Mouse (Mus musculus): ENCODE measurements at regions not wholly inside any gene's neighbourhood (a gene's known extent, or its start where the extent isn't known, plus 50 kb on each side); places are given as distances from the start of the nearest gene placed in this dataset.

DNA sequence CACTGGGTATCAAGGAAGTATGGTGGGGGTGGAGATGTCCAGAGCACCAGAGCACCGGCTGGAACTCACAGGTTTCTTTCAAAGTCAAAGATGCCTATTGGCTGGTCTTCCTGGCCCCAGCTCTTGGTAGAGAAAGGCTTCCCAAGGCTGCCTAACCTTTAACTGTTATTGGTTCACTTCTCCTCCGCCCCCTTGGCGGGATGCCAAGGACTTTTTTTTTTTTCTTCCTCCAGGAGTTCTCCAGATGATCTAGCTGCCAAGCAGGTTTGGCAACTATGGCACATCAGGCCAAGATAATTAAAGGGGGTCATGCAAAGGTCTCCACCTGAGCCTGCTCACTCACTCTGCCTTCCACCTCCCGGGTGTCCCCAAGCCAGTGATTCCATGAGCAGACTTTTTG is 67.5 kb downstream of the Sc5d start:
- DNase-seq (ENCODE audit: low spot score) (peak; percentile 90), ATAC-seq (replicated peaks; ENCODE audit: low FRiP score, low TSS enrichment, low read depth) (peak; percentile 93)
- 45% methylated on average over 4 of the region's 4 CpGs for WGBS
- Histone ChIP-seq H3K27me3 (replicated peaks; ENCODE audit: control insufficient read depth, insufficient read depth, low read length) (no peaks in the 10 kb centered on the region), H3K4me2 (ENCODE audit: low read length) (no peak overlapping the region; the same call in 1 of the 2 replicates), H3K27ac (ENCODE audit: low read depth) (0 out of 2 replicates have a peak overlapping the region, but pooled peaks have one; percentile 55), H3K9me3 (ENCODE audit: control insufficient read depth, low read length) (no peaks in the 10 kb centered on the region), H3K4me3 (ENCODE audit: low read depth, low read length) (no peak overlapping the region), H3K36me3 (ENCODE audit: control insufficient read depth, insufficient read depth, low read length) (no peaks in the 10 kb centered on the region), H3K9ac (ENCODE audit: low read length) (no peak overlapping the region), H3K4me1 (replicated peaks; ENCODE audit: control insufficient read depth, insufficient read depth, low read length) (no peaks in the 10 kb centered on the region)

DNA sequence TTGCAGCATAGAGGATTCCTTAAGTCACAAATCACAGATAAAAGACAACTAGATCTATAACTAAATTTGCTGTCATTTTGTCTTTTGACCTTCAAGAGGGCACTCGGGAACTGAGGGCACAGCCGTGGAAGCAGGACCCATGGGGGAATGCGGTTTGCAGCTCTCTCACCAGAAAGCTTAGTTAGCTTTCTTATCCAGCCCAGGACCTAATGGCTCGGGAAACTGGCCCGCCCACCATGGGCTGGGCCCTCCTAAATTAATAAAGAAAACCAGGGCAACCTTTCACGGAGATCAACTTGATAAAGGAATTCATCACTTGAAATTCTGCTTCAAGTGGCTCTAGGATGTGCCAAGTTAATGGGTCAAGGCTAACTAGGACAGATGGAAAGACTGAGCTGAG is 67.9 kb downstream of the Sc5d start:
- H3K27ac ChIP-seq (ENCODE audit: low read depth) = peak overlapping the region; percentile 55; the same call in 1 of the 2 replicates
- H3K4me3 ChIP-seq (ENCODE audit: low read depth, low read length) = no peak overlapping the region
- H3K27me3 ChIP-seq (replicated peaks; ENCODE audit: control insufficient read depth, insufficient read depth, low read length) = no peaks in the 10 kb centered on the region
- no peak overlapping the region for H3K4me2 ChIP-seq (ENCODE audit: low read length)
- DNase-seq (ENCODE audit: low spot score) (no peak), ATAC-seq (replicated peaks; ENCODE audit: low FRiP score, low TSS enrichment, low read depth) (peak; percentile 21; the same call in 1 of the 2 replicates)
- H3K9ac ChIP-seq (ENCODE audit: low read length) = no peak overlapping the region
- WGBS = 72% methylated on average over 6 of the region's 6 CpGs
- H3K36me3 ChIP-seq (ENCODE audit: control insufficient read depth, insufficient read depth, low read length) = no peaks in the 10 kb centered on the region
- no peaks in the 10 kb centered on the region for H3K4me1 ChIP-seq (replicated peaks; ENCODE audit: control insufficient read depth, insufficient read depth, low read length)
- no peaks in the 10 kb centered on the region for H3K9me3 ChIP-seq (ENCODE audit: control insufficient read depth, low read length)

DNA sequence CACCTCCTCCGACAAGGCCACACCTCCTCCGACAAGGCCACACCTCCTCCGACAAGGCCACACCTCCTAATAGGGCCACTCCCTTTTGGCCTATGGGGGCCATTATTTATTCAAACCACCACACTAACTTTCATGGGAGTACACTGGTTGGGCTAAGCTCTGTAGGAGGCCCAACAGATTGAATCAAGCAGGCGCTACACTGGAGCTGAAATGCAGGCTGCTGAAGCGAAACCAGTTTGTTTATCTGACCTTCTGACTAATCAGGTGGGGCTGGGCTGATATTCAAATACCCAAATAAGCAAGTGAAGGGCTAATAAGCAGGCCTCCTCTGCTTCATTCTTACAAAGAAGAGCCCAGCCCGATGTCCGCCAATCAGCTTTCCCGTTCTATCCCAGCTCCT is 68.4 kb downstream of the Sc5d start:
- no peak overlapping the region for H3K4me2 ChIP-seq (ENCODE audit: low read length)
- H3K4me3 ChIP-seq (ENCODE audit: low read depth, low read length) = no peak overlapping the region
- ATAC-seq (replicated peaks; ENCODE audit: low FRiP score, low TSS enrichment, low read depth) (peak; percentile 32; the same call in 1 of the 2 replicates), DNase-seq (ENCODE audit: low spot score) (no peak)
- H3K9ac ChIP-seq (ENCODE audit: low read length) = no peak overlapping the region
- H3K27me3 ChIP-seq (replicated peaks; ENCODE audit: control insufficient read depth, insufficient read depth, low read length) = no peaks in the 10 kb centered on the region
- peak overlapping the region; percentile 55; the same call in 1 of the 2 replicates for H3K27ac ChIP-seq (ENCODE audit: low read depth)
- WGBS = 80% methylated on average over 8 of the region's 8 CpGs
- H3K4me1 ChIP-seq (replicated peaks; ENCODE audit: control insufficient read depth, insufficient read depth, low read length) = no peaks in the 10 kb centered on the region
- no peaks in the 10 kb centered on the region for H3K36me3 ChIP-seq (ENCODE audit: control insufficient read depth, insufficient read depth, low read length)
- H3K9me3 ChIP-seq (ENCODE audit: control insufficient read depth, low read length) = no peaks in the 10 kb centered on the region

DNA sequence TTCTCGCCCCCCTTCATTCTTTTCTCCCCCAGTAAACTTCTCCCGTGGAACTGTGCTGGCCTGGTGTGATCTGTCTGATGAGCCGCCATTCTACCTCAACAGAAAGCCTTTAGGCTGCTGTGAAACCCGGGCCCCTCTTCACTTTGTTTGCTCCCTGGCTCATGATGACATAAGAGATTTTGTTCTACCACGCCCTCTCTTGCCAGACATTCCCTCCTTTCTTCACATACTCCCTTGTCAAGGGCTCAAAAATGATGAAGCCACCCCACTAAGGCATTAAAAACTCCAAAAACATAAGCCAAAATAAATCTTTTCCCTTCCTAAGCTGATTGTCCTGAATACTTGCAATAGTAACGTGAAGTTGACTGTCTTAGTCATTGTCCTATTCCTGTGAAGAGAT is 69.1 kb downstream of the Sc5d start:
- no peaks in the 10 kb centered on the region for H3K9me3 ChIP-seq (ENCODE audit: control insufficient read depth, low read length)
- H3K4me3 ChIP-seq (ENCODE audit: low read depth, low read length) = no peak overlapping the region
- no peak overlapping the region for H3K9ac ChIP-seq (ENCODE audit: low read length)
- H3K4me1 ChIP-seq (replicated peaks; ENCODE audit: control insufficient read depth, insufficient read depth, low read length) = no peaks in the 10 kb centered on the region
- H3K27me3 ChIP-seq (replicated peaks; ENCODE audit: control insufficient read depth, insufficient read depth, low read length) = no peaks in the 10 kb centered on the region
- ATAC-seq (replicated peaks; ENCODE audit: low FRiP score, low TSS enrichment, low read depth) = no peak
- H3K27ac ChIP-seq (ENCODE audit: low read depth) = no peak overlapping the region
- 81% methylated on average over 6 of the region's 6 CpGs for WGBS
- H3K4me2 ChIP-seq (ENCODE audit: low read length) = no peak overlapping the region
- no peaks in the 10 kb centered on the region for H3K36me3 ChIP-seq (ENCODE audit: control insufficient read depth, insufficient read depth, low read length)
- DNase-seq (ENCODE audit: low spot score) = no peak

DNA sequence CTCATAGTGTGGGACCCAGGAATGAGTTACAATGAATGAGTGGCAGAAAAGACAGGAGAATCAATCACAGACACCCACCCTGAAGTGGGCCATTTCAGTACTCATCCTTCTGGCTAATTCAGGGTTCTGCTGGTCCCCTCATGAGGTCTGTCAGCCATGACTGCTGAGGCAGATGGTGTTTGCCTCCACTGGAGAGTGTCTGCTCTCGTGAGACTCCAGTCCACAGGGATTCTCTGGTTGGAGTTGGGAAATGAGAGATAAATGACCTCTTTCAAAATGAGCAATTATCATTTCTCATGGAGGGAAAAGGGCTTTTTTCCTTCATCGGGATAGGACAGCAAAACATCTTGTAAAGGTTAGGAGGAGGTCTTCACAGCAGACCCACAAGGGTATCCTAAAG is 69.9 kb downstream of the Sc5d start:
- ATAC-seq (replicated peaks; ENCODE audit: low FRiP score, low TSS enrichment, low read depth) = no peak

DNA sequence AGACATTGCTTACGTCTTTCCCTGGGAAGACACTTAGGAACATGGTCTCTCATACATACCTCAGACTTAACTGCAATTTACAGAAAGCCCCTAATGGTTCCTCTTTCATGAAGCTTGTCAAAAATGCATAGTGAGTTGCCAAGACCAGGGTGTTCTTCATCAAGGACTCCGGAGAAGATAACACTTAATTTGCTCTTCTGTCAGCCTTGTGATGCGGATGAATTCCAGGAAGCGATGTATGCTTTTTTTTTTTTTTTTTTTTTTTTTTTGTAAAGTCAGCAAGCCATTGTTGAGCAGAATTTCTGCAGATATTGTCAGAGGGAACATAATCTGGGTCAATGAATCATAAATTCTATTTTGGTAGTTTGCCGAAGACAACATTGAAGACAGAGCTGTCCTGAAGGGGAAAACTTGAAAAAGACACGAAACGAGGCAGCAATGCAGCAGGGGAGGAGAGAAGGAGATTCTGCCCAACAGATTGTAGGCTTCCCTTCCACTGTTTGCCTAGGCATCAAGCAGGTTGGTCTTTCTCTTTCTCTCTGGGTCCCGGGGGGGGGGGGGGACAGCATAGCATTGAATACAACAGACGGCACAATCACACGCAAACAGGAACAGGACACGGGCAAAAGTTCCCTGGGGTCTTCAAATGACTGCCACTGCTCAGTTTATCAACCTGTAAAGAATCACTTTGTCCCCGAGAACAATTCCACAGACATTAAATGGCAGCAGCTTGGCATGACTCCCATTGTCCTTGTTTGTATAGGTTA is 69.1 kb upstream of the Sorl1 start:
- H3K27me3 ChIP-seq (replicated peaks; ENCODE audit: control insufficient read depth, insufficient read depth, low read length) = no peaks in the 10 kb centered on the region
- no peak overlapping the region for H3K4me3 ChIP-seq (ENCODE audit: low read depth, low read length)
- no peaks in the 10 kb centered on the region for H3K9me3 ChIP-seq (ENCODE audit: control insufficient read depth, low read length)
- DNase-seq (ENCODE audit: low spot score) (no peak), ATAC-seq (replicated peaks; ENCODE audit: low FRiP score, low TSS enrichment, low read depth) (no peak)
- 77% methylated on average over 12 of the region's 12 CpGs for WGBS
- H3K9ac ChIP-seq (ENCODE audit: low read length) = no peak overlapping the region
- no peak overlapping the region for H3K4me2 ChIP-seq (ENCODE audit: low read length)
- H3K36me3 ChIP-seq (ENCODE audit: control insufficient read depth, insufficient read depth, low read length) = no peaks in the 10 kb centered on the region
- H3K4me1 ChIP-seq (replicated peaks; ENCODE audit: control insufficient read depth, insufficient read depth, low read length) = no peaks in the 10 kb centered on the region
- no peak overlapping the region for H3K27ac ChIP-seq (ENCODE audit: low read depth)

More for the DNA sequence above, 69.9 kb downstream of the Sc5d start:
- Histone ChIP-seq H3K4me3 (ENCODE audit: low read depth, low read length) (no peak overlapping the region), H3K36me3 (ENCODE audit: control insufficient read depth, insufficient read depth, low read length) (no peaks in the 10 kb centered on the region), H3K4me2 (ENCODE audit: low read length) (no peak overlapping the region), H3K27me3 (replicated peaks; ENCODE audit: control insufficient read depth, insufficient read depth, low read length) (no peaks in the 10 kb centered on the region), H3K4me1 (replicated peaks; ENCODE audit: control insufficient read depth, insufficient read depth, low read length) (no peaks in the 10 kb centered on the region), H3K9me3 (ENCODE audit: control insufficient read depth, low read length) (no peaks in the 10 kb centered on the region), H3K27ac (ENCODE audit: low read depth) (no peak overlapping the region), H3K9ac (ENCODE audit: low read length) (no peak overlapping the region)
- no peak for DNase-seq (ENCODE audit: low spot score)
- 67% methylated on average over 2 of the region's 2 CpGs for WGBS

DNA sequence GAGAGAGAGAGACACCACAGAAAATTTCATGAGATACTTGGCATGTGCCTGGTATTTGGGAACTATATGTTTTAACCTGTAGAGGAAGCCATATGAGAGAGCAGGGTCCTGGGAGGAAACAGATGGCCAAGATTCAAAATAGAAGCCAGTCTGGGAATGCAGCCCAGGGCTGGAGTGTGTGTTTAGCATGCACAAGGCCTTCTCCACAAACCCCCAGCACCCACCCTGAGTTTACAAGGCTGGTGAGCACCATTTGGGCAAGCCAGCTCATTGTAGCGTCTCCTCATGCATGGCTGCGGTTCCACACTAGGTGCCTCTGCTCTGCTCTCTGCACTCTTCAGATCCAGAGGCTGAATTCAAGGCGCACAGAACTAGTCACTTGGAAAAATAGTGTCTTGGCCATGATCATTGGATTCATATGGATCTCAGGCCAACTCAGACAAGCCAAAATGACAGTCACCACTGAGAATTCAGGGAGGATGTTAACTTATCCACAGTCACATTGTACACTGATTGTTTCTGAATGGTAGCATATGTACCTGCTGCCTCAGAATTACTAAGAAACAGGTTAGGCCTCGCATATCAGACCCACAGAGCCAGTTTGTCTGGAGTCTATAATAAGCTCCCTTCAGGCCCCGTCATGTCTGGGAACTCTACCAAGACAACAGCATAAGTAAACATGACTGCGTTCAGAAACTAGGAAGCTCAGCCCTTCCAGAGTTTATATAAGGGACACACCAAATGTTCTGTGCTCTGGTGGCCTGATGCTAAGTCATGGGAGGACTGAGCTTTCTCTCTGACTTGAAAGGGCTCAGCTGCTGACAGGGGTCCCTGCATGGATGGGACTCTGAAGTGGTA is 63.5 kb upstream of the Sorl1 start:
- Histone ChIP-seq H3K27ac (ENCODE audit: low read depth) (no peak overlapping the region), H3K9me3 (ENCODE audit: control insufficient read depth, low read length) (no peaks in the 10 kb centered on the region), H3K9ac (ENCODE audit: low read length) (no peak overlapping the region), H3K36me3 (ENCODE audit: control insufficient read depth, insufficient read depth, low read length) (no peaks in the 10 kb centered on the region), H3K27me3 (replicated peaks; ENCODE audit: control insufficient read depth, insufficient read depth, low read length) (no peaks in the 10 kb centered on the region), H3K4me2 (ENCODE audit: low read length) (no peak overlapping the region), H3K4me3 (ENCODE audit: low read depth, low read length) (no peak overlapping the region), H3K4me1 (replicated peaks; ENCODE audit: control insufficient read depth, insufficient read depth, low read length) (no peaks in the 10 kb centered on the region)
- no peak for DNase-seq (ENCODE audit: low spot score)
- ATAC-seq (replicated peaks; ENCODE audit: low FRiP score, low TSS enrichment, low read depth) = no peak
- WGBS = 61% methylated on average over 6 of the region's 6 CpGs

DNA sequence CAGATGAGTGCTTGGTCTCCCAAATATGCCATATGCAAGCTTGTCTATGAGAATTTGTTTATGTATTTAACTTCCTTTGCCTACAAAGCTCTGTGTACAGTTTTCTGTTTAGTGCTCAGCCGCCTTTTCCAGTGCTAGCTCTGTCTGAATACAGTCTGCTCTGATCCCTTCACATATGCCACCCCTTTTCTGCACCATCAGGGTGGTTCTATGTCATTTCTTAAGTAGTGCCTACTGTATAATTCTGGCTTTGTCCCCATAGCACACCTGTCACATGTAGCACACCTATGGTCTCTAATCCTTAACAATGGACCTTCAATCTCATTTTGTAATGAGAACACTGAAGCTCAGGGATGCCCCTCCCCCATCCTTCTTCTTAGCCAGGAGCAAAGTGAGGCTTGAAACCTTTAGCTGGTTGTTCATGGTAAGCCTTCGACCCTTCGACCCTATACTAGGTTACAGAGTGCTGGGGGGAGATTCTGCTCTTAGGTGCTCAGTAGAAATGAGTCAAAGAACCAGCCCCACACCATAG is 60.1 kb upstream of the Sorl1 start:
- H3K4me3 ChIP-seq (ENCODE audit: low read depth, low read length) = no peak overlapping the region

More for the DNA sequence above, 60.1 kb upstream of the Sorl1 start:
- no peak overlapping the region for H3K27ac ChIP-seq (ENCODE audit: low read depth)
- DNase-seq (ENCODE audit: low spot score) (no peak), ATAC-seq (replicated peaks; ENCODE audit: low FRiP score, low TSS enrichment, low read depth) (no peak)
- no peaks in the 10 kb centered on the region for H3K4me1 ChIP-seq (replicated peaks; ENCODE audit: control insufficient read depth, insufficient read depth, low read length)
- H3K4me2 ChIP-seq (ENCODE audit: low read length) = no peak overlapping the region
- no peaks in the 10 kb centered on the region for H3K9me3 ChIP-seq (ENCODE audit: control insufficient read depth, low read length)
- WGBS = 87% methylated on average over 3 of the region's 3 CpGs
- H3K27me3 ChIP-seq (replicated peaks; ENCODE audit: control insufficient read depth, insufficient read depth, low read length) = no peaks in the 10 kb centered on the region
- no peak overlapping the region for H3K9ac ChIP-seq (ENCODE audit: low read length)
- H3K36me3 ChIP-seq (ENCODE audit: control insufficient read depth, insufficient read depth, low read length) = no peaks in the 10 kb centered on the region

All from intestine, embryonic 14.5 days (tissue).